Mouse (Mus musculus): Measurements from ENCODE around the gene Col4a4. TPM values are rescaled to one million over a fixed set of nuclear protein-coding genes. Genes with fewer than 3 reads are reported as not detected.

Col4a4 gene
- polyA plus RNA-seq (2016; fragmentation: Nextera tagmentation; extraction: Ambion mirVana) = 0.07 and 0.13 TPM in 2 replicates

GRCm38 (mm10) chr1:82586713-82587399, at the start of gene Col4a4, which contains the start of gene Col4a3:
Gene Col4a4, minus strand, starts transcription at chr1:82586849.
Gene Col4a3, plus strand, starts transcription at chr1:82586921.
- Histone ChIP-seq H3K9ac (replicated peaks) (no peak within 1 kb of the TSS), H3K27ac (replicated peaks) (no peak within 1 kb of the TSS), H3K9me3 (no peaks in the 10 kb centered on the region), H3K4me1 (peaks cover 10% of the 10 kb centered on the region), H3K27me3 (peaks cover 18% of the 10 kb centered on the region), H3K4me2 (replicated peaks) (peak within 1 kb of the TSS; percentile 61), H3K4me3 (peak within 1 kb of the TSS; percentile 35), H3K36me3 (no peaks in the 10 kb centered on the region)
- ATAC-seq (ENCODE audit: low FRiP score, low read depth) = 0 out of 2 replicates have a peak, but pooled peaks have one; percentile 34
- 6% methylated on average over 34 of the region's 34 CpGs for WGBS

GRCm38 (mm10) chr1:82636321-82636720, 49.7 kb upstream of the Col4a4 start:
- Histone ChIP-seq H3K9ac (replicated peaks) (no peak overlapping the region), H3K27me3 (no peaks in the 10 kb centered on the region), H3K36me3 (no peaks in the 10 kb centered on the region), H3K4me2 (replicated peaks) (no peak overlapping the region), H3K27ac (replicated peaks) (no peak overlapping the region), H3K4me3 (no peak overlapping the region), H3K4me1 (no peaks in the 10 kb centered on the region), H3K9me3 (no peaks in the 10 kb centered on the region)
- whole genome bisulfite sequencing = 91% methylated on average over 4 of the region's 4 CpGs
- ATAC-seq (ENCODE audit: low FRiP score, low read depth) = no peak

GRCm38 (mm10) chr1:82635254-82635620, 48.6 kb upstream of the Col4a4 start:
- Histone ChIP-seq H3K36me3 (no peaks in the 10 kb centered on the region), H3K4me1 (no peaks in the 10 kb centered on the region)
- 93% methylated on average over 9 of the region's 9 CpGs for WGBS

GRCm38 (mm10) chr1:82634545-82635253, 48.0 kb upstream of the Col4a4 start:
- peak; percentile 23; the same call in 1 of the 2 replicates for ATAC-seq (ENCODE audit: low FRiP score, low read depth)
- H3K9me3 ChIP-seq = no peaks in the 10 kb centered on the region
- no peaks in the 10 kb centered on the region for H3K4me1 ChIP-seq
- 90% methylated on average over 19 of the region's 19 CpGs for WGBS
- H3K4me3 ChIP-seq = no peak overlapping the region
- no peak overlapping the region for H3K27ac ChIP-seq (replicated peaks)
- H3K36me3 ChIP-seq = no peaks in the 10 kb centered on the region
- no peak overlapping the region for H3K9ac ChIP-seq (replicated peaks)
- no peak overlapping the region for H3K4me2 ChIP-seq (replicated peaks)
- no peaks in the 10 kb centered on the region for H3K27me3 ChIP-seq

More at GRCm38 (mm10) chr1:82635254-82635620, 48.6 kb upstream of the Col4a4 start:
- H3K27ac ChIP-seq (replicated peaks) = no peak overlapping the region
- no peaks in the 10 kb centered on the region for H3K27me3 ChIP-seq
- H3K4me2 ChIP-seq (replicated peaks) = no peak overlapping the region
- H3K9ac ChIP-seq (replicated peaks) = no peak overlapping the region
- no peak overlapping the region for H3K4me3 ChIP-seq
- no peak for ATAC-seq (ENCODE audit: low FRiP score, low read depth)
- no peaks in the 10 kb centered on the region for H3K9me3 ChIP-seq

- no peaks in the 10 kb centered on the region for H3K9me3 ChIP-seq
- H3K9ac ChIP-seq (replicated peaks) = no peak overlapping the region
- no peaks in the 10 kb centered on the region for H3K36me3 ChIP-seq
- H3K27ac ChIP-seq (replicated peaks) = no peak overlapping the region
- H3K4me1 ChIP-seq = no peaks in the 10 kb centered on the region
- no peak overlapping the region for H3K4me2 ChIP-seq (replicated peaks)
- H3K27me3 ChIP-seq = no peaks in the 10 kb centered on the region
- ATAC-seq (ENCODE audit: low FRiP score, low read depth) = no peak
- 77% methylated on average over 6 of the region's 6 CpGs for WGBS
- no peak overlapping the region for H3K4me3 ChIP-seq
Measured at GRCm38 (mm10) chr1:82631169-82631792, 44.6 kb upstream of the Col4a4 start.

GRCm38 (mm10) chr1:82629495-82629894, 42.8 kb upstream of the Col4a4 start:
- Histone ChIP-seq H3K27me3 (no peaks in the 10 kb centered on the region), H3K36me3 (no peaks in the 10 kb centered on the region), H3K9me3 (no peaks in the 10 kb centered on the region), H3K27ac (replicated peaks) (no peak overlapping the region), H3K4me1 (no peaks in the 10 kb centered on the region), H3K4me3 (no peak overlapping the region), H3K4me2 (replicated peaks) (no peak overlapping the region), H3K9ac (replicated peaks) (no peak overlapping the region)
- ATAC-seq (ENCODE audit: low FRiP score, low read depth) = no peak
- WGBS = 82% methylated on average over 5 of the region's 5 CpGs

- WGBS = 87% methylated on average over 4 of the region's 4 CpGs
- H3K27ac ChIP-seq (replicated peaks) = no peak overlapping the region
- no peaks in the 10 kb centered on the region for H3K9me3 ChIP-seq
- H3K4me2 ChIP-seq (replicated peaks) = no peak overlapping the region
- no peak for ATAC-seq (ENCODE audit: low FRiP score, low read depth)
- H3K27me3 ChIP-seq = no peaks in the 10 kb centered on the region
- H3K36me3 ChIP-seq = no peaks in the 10 kb centered on the region
- no peak overlapping the region for H3K4me3 ChIP-seq
- H3K4me1 ChIP-seq = no peaks in the 10 kb centered on the region
- H3K9ac ChIP-seq (replicated peaks) = no peak overlapping the region
Measured at GRCm38 (mm10) chr1:82627652-82628051, 41.0 kb upstream of the Col4a4 start.

- WGBS = 81% methylated on average over 2 of the region's 2 CpGs
- Histone ChIP-seq H3K4me3 (no peak overlapping the region), H3K27ac (replicated peaks) (no peak overlapping the region), H3K9me3 (no peaks in the 10 kb centered on the region), H3K36me3 (no peaks in the 10 kb centered on the region), H3K4me1 (no peaks in the 10 kb centered on the region), H3K27me3 (no peaks in the 10 kb centered on the region), H3K9ac (replicated peaks) (no peak overlapping the region), H3K4me2 (replicated peaks) (no peak overlapping the region)
- ATAC-seq (ENCODE audit: low FRiP score, low read depth) = no peak
Measured at GRCm38 (mm10) chr1:82625474-82625873, 38.8 kb upstream of the Col4a4 start.

- no peak overlapping the region for H3K27ac ChIP-seq (replicated peaks)
- H3K27me3 ChIP-seq = no peaks in the 10 kb centered on the region
- no peak for ATAC-seq (ENCODE audit: low FRiP score, low read depth)
- WGBS = 82% methylated on average over 6 of the region's 6 CpGs
- no peaks in the 10 kb centered on the region for H3K4me1 ChIP-seq
- H3K4me3 ChIP-seq = no peak overlapping the region
- H3K4me2 ChIP-seq (replicated peaks) = no peak overlapping the region
- no peak overlapping the region for H3K9ac ChIP-seq (replicated peaks)
- H3K36me3 ChIP-seq = no peaks in the 10 kb centered on the region
- H3K9me3 ChIP-seq = no peaks in the 10 kb centered on the region
Measured at GRCm38 (mm10) chr1:82624934-82625333, 38.3 kb upstream of the Col4a4 start.

- Histone ChIP-seq H3K9ac (replicated peaks) (no peak overlapping the region), H3K27ac (replicated peaks) (no peak overlapping the region), H3K4me2 (replicated peaks) (no peak overlapping the region), H3K4me1 (no peaks in the 10 kb centered on the region), H3K4me3 (no peak overlapping the region), H3K36me3 (no peaks in the 10 kb centered on the region), H3K9me3 (no peaks in the 10 kb centered on the region), H3K27me3 (no peaks in the 10 kb centered on the region)
- ATAC-seq (ENCODE audit: low FRiP score, low read depth) = no peak
- WGBS = 62% methylated on average over 5 of the region's 5 CpGs
Measured at GRCm38 (mm10) chr1:82619981-82620380, 33.3 kb upstream of the Col4a4 start.

- H3K4me1 ChIP-seq = no peaks in the 10 kb centered on the region
- H3K36me3 ChIP-seq = no peaks in the 10 kb centered on the region
- H3K4me3 ChIP-seq = no peak overlapping the region
- ATAC-seq (ENCODE audit: low FRiP score, low read depth) = no peak
- H3K9ac ChIP-seq (replicated peaks) = no peak overlapping the region
- 92% methylated on average over 5 of the region's 5 CpGs for WGBS
- no peaks in the 10 kb centered on the region for H3K27me3 ChIP-seq
- H3K27ac ChIP-seq (replicated peaks) = no peak overlapping the region
- no peaks in the 10 kb centered on the region for H3K9me3 ChIP-seq
- H3K4me2 ChIP-seq (replicated peaks) = no peak overlapping the region
Measured at GRCm38 (mm10) chr1:82618592-82618991, 31.9 kb upstream of the Col4a4 start.

GRCm38 (mm10) chr1:82618001-82618400, 31.4 kb upstream of the Col4a4 start:
- Histone ChIP-seq H3K9ac (replicated peaks) (no peak overlapping the region), H3K27me3 (no peaks in the 10 kb centered on the region), H3K4me3 (no peak overlapping the region), H3K9me3 (no peaks in the 10 kb centered on the region), H3K36me3 (no peaks in the 10 kb centered on the region), H3K27ac (replicated peaks) (no peak overlapping the region), H3K4me1 (no peaks in the 10 kb centered on the region), H3K4me2 (replicated peaks) (no peak overlapping the region)
- ATAC-seq (ENCODE audit: low FRiP score, low read depth) = no peak
- 73% methylated on average over 5 of the region's 5 CpGs for WGBS

Data from midbrain, embryonic 12.5 days (tissue).